Mouse (Mus musculus): ENCODE measurements around the gene Cdkl4. TPM values are rescaled to one million over a fixed set of nuclear protein-coding genes. Genes with fewer than 3 reads are reported as not detected.
"Not testable (repeated sequence)": the region's sequence is repeated elsewhere in the genome, so short reads cannot be mapped to it uniquely, and the experiment has no call there.

Cdkl4 gene
- polyA plus RNA-seq, 1 experiment from 2014 or later, result 0.73 TPM

GRCm38 (mm10) chr17:80535633-80536032 lies 42.0 kb downstream of the Cdkl4 start:
- no peaks in the 10 kb centered on the region for H3K4me1 ChIP-seq
- H3K4me3 ChIP-seq, result no peak overlapping the region
- no peak overlapping the region for H3K4me2 ChIP-seq (replicated peaks)
- H3K9me3 ChIP-seq, result no peaks in the 10 kb centered on the region
- ATAC-seq (ENCODE audit: low FRiP score, low read depth), result no peak
- WGBS, result 65% methylated on average over 6 of the region's 6 CpGs
- H3K36me3 ChIP-seq, result no peaks in the 10 kb centered on the region
- no peaks in the 10 kb centered on the region for H3K27me3 ChIP-seq
- no peak overlapping the region for H3K9ac ChIP-seq
- H3K27ac ChIP-seq, result no peak overlapping the region

- H3K4me2 ChIP-seq (replicated peaks); H3K4me3 ChIP-seq; H3K9me3 ChIP-seq; ATAC-seq (ENCODE audit: low FRiP score, low read depth); H3K9ac ChIP-seq; H3K27me3 ChIP-seq; H3K27ac ChIP-seq; H3K36me3 ChIP-seq; H3K4me1 ChIP-seq: not testable (repeated sequence)
- WGBS, result 69% methylated on average over 2 of the region's 2 CpGs
Measured at GRCm38 (mm10) chr17:80531351-80531750, 46.3 kb downstream of the Cdkl4 start.

- no peak overlapping the region for H3K4me2 ChIP-seq (replicated peaks)
- H3K4me1 ChIP-seq, result no peaks in the 10 kb centered on the region
- no peak overlapping the region for H3K27ac ChIP-seq
- H3K36me3 ChIP-seq, result no peaks in the 10 kb centered on the region
- WGBS, result 87% methylated on average over 3 of the region's 3 CpGs
- no peaks in the 10 kb centered on the region for H3K27me3 ChIP-seq
- no peak overlapping the region for H3K9ac ChIP-seq
- ATAC-seq (ENCODE audit: low FRiP score, low read depth), result no peak
- no peaks in the 10 kb centered on the region for H3K9me3 ChIP-seq
- H3K4me3 ChIP-seq, result no peak overlapping the region
Measured at GRCm38 (mm10) chr17:80523231-80523630, 54.4 kb downstream of the Cdkl4 start.

- H3K4me1 ChIP-seq, result no peaks in the 10 kb centered on the region
- H3K9ac ChIP-seq, result no peak overlapping the region
- no peak for ATAC-seq (ENCODE audit: low FRiP score, low read depth)
- WGBS, result 68% methylated on average over 7 of the region's 7 CpGs
- H3K4me2 ChIP-seq (replicated peaks), result no peak overlapping the region
- H3K27me3 ChIP-seq, result no peaks in the 10 kb centered on the region
- no peaks in the 10 kb centered on the region for H3K9me3 ChIP-seq
- no peak overlapping the region for H3K27ac ChIP-seq
- H3K4me3 ChIP-seq, result no peak overlapping the region
- H3K36me3 ChIP-seq, result no peaks in the 10 kb centered on the region
Measured at GRCm38 (mm10) chr17:80522229-80522556, 55.4 kb downstream of the Cdkl4 start.

GRCm38 (mm10) chr17:80521521-80522228 lies 55.9 kb downstream of the Cdkl4 start:
- ATAC-seq (ENCODE audit: low FRiP score, low read depth), result no peak
- Histone ChIP-seq H3K4me3 (no peak overlapping the region), H3K27ac (no peak overlapping the region), H3K9ac (no peak overlapping the region), H3K36me3 (no peaks in the 10 kb centered on the region), H3K9me3 (no peaks in the 10 kb centered on the region), H3K27me3 (no peaks in the 10 kb centered on the region), H3K4me1 (no peaks in the 10 kb centered on the region), H3K4me2 (replicated peaks) (no peak overlapping the region)
- WGBS, result 67% methylated on average over 4 of the region's 4 CpGs

GRCm38 (mm10) chr17:80520537-80520936 lies 57.1 kb downstream of the Cdkl4 start:
- H3K4me3 ChIP-seq, result no peak overlapping the region
- H3K9ac ChIP-seq, result no peak overlapping the region
- no peak for ATAC-seq (ENCODE audit: low FRiP score, low read depth)
- no peaks in the 10 kb centered on the region for H3K4me1 ChIP-seq
- H3K27ac ChIP-seq, result no peak overlapping the region
- no peaks in the 10 kb centered on the region for H3K36me3 ChIP-seq
- no peaks in the 10 kb centered on the region for H3K9me3 ChIP-seq
- 89% methylated on average over 8 of the region's 8 CpGs for WGBS
- H3K27me3 ChIP-seq, result no peaks in the 10 kb centered on the region
- H3K4me2 ChIP-seq (replicated peaks), result no peak overlapping the region

GRCm38 (mm10) chr17:80518811-80519210 lies 58.8 kb downstream of the Cdkl4 start:
- H3K4me1 ChIP-seq, result no peaks in the 10 kb centered on the region
- no peak for ATAC-seq (ENCODE audit: low FRiP score, low read depth)
- no peaks in the 10 kb centered on the region for H3K36me3 ChIP-seq
- no peak overlapping the region for H3K9ac ChIP-seq
- H3K4me2 ChIP-seq (replicated peaks), result no peak overlapping the region
- no peak overlapping the region for H3K27ac ChIP-seq
- H3K9me3 ChIP-seq, result no peaks in the 10 kb centered on the region
- H3K4me3 ChIP-seq, result no peak overlapping the region
- H3K27me3 ChIP-seq, result no peaks in the 10 kb centered on the region
- 91% methylated on average over 12 of the region's 12 CpGs for WGBS

- Histone ChIP-seq H3K9ac (no peak overlapping the region), H3K27me3 (no peaks in the 10 kb centered on the region), H3K4me3 (no peak overlapping the region), H3K4me2 (replicated peaks) (no peak overlapping the region), H3K27ac (no peak overlapping the region), H3K4me1 (no peaks in the 10 kb centered on the region), H3K36me3 (no peaks in the 10 kb centered on the region), H3K9me3 (no peaks in the 10 kb centered on the region)
- 80% methylated on average over 9 of the region's 9 CpGs for WGBS
- no peak for ATAC-seq (ENCODE audit: low FRiP score, low read depth)
Measured at GRCm38 (mm10) chr17:80517244-80517643, 60.4 kb downstream of the Cdkl4 start.

- Histone ChIP-seq H3K27me3 (no peaks in the 10 kb centered on the region), H3K4me1 (no peaks in the 10 kb centered on the region), H3K4me2 (replicated peaks) (no peak overlapping the region), H3K36me3 (no peaks in the 10 kb centered on the region), H3K9ac (no peak overlapping the region), H3K9me3 (no peaks in the 10 kb centered on the region), H3K4me3 (no peak overlapping the region), H3K27ac (no peak overlapping the region)
- ATAC-seq (ENCODE audit: low FRiP score, low read depth), result no peak
- WGBS, result 90% methylated on average over 9 of the region's 9 CpGs
Measured at GRCm38 (mm10) chr17:80515956-80516355, 61.7 kb downstream of the Cdkl4 start.

GRCm38 (mm10) chr17:80515513-80515912 lies 62.1 kb downstream of the Cdkl4 start:
- H3K36me3 ChIP-seq, result no peaks in the 10 kb centered on the region
- ATAC-seq (ENCODE audit: low FRiP score, low read depth), result no peak
- no peak overlapping the region for H3K9ac ChIP-seq
- H3K27me3 ChIP-seq, result no peaks in the 10 kb centered on the region
- no peaks in the 10 kb centered on the region for H3K9me3 ChIP-seq
- WGBS, result 89% methylated on average over 7 of the region's 7 CpGs
- no peak overlapping the region for H3K4me3 ChIP-seq
- H3K4me1 ChIP-seq, result no peaks in the 10 kb centered on the region
- no peak overlapping the region for H3K27ac ChIP-seq
- no peak overlapping the region for H3K4me2 ChIP-seq (replicated peaks)

- Histone ChIP-seq H3K4me1 (no peaks in the 10 kb centered on the region), H3K4me3 (no peak overlapping the region), H3K27me3 (no peaks in the 10 kb centered on the region), H3K27ac (no peak overlapping the region), H3K36me3 (no peaks in the 10 kb centered on the region), H3K4me2 (replicated peaks) (no peak overlapping the region), H3K9ac (no peak overlapping the region), H3K9me3 (no peaks in the 10 kb centered on the region)
- ATAC-seq (ENCODE audit: low FRiP score, low read depth), result no peak
- 77% methylated on average over 8 of the region's 8 CpGs for WGBS
Measured at GRCm38 (mm10) chr17:80513766-80514165, 63.8 kb downstream of the Cdkl4 start.

GRCm38 (mm10) chr17:80510459-80510855 lies 67.2 kb downstream of the Cdkl4 start:
- Histone ChIP-seq H3K36me3 (no peaks in the 10 kb centered on the region), H3K9me3 (no peaks in the 10 kb centered on the region), H3K4me3 (no peak overlapping the region), H3K27me3 (no peaks in the 10 kb centered on the region), H3K4me2 (replicated peaks) (no peak overlapping the region), H3K9ac (no peak overlapping the region), H3K4me1 (no peaks in the 10 kb centered on the region), H3K27ac (no peak overlapping the region)
- ATAC-seq (ENCODE audit: low FRiP score, low read depth), result no peak
- 86% methylated on average over 3 of the region's 3 CpGs for WGBS

Data from limb, embryonic 13.5 days (tissue).